Mouse (Mus musculus) kidney, postnatal 0 days (tissue): ENCODE results near the gene Nlrc5. TPM values are rescaled to one million over a fixed set of nuclear protein-coding genes. Genes with fewer than 3 reads are reported as not detected.

Source experiments
- ATAC-seq: fragments of 200-750 bp; cut with Nextera tagmentation; replicated peaks from 2 replicates; pipeline ENCODE4 v1.8.0; 2017; ENCODE audit warnings: low read depth, moderate number of reproducible peaks, moderate TSS enrichment, moderate library complexity; ENCODE audit not compliant: low FRiP score
- DNase-seq: peaks from one replicate; pipeline ENCODE4 v3.0.0-alpha.2; 2016; ENCODE audit warnings: low spot score
- H3K27ac ChIP-seq: fragments of 300-500 bp; sonication (generic); 2 replicates; pipeline ENCODE4 v1.5.1; 2014; ENCODE audit warnings: mild to moderate bottlenecking
- H3K27me3 ChIP-seq: fragments of 300-500 bp; sonication (generic); 2 replicates; pipeline ENCODE4 v1.6.1; 2014; ENCODE audit warnings: low read length, mixed read lengths; ENCODE audit not compliant: insufficient read depth
- H3K36me3 ChIP-seq: fragments of 300-500 bp; sonication (generic); 2 replicates; pipeline ENCODE4 v1.6.1; 2014; ENCODE audit warnings: low read length, mixed read lengths; ENCODE audit not compliant: insufficient read depth
- H3K4me1 ChIP-seq: fragments of 300-500 bp; sonication (generic); replicated peaks from 2 replicates; pipeline ENCODE4 v1.6.1; 2014; ENCODE audit warnings: antibody characterized with exemption, low read length, mixed read lengths; ENCODE audit not compliant: insufficient read depth
- H3K4me2 ChIP-seq: fragments of 300-500 bp; sonication (generic); 2 replicates; pipeline ENCODE4 v1.6.1; 2014; ENCODE audit warnings: mild to moderate bottlenecking, low read length, moderate library complexity, mixed read lengths
- H3K4me3 ChIP-seq: fragments of 300-500 bp; sonication (generic); replicated peaks from 2 replicates; pipeline ENCODE4 v1.5.1; 2014; ENCODE audit warnings: low read depth, low read length
- H3K9ac ChIP-seq: fragments of 300-500 bp; sonication (generic); 2 replicates; pipeline ENCODE4 v1.6.1; 2014; ENCODE audit warnings: low read depth, low read length
- H3K9me3 ChIP-seq: fragments of 300-500 bp; sonication (generic); replicated peaks from 2 replicates; pipeline ENCODE4 v1.6.1; 2016; ENCODE audit warnings: low read length, inconsistent platforms, mixed read lengths
- CTCF ChIP-seq: IDR thresholded peaks from 2 replicates; pipeline ENCODE4 v1.5.1; 2016; ENCODE audit warnings: antibody characterized with exemption, low read depth, mild to moderate bottlenecking, moderate library complexity
- WGBS: fragments of 180-500 bp; shearing (Covaris S2); extraction: QIAGEN DNeasy Blood & Tissue Kit; methylation state at CpG from one replicate; pipeline ENCODE4 v1.1.7; 2014; 5-methylcytosine and 5-hydroxymethylcytosine counted together
- polyA plus RNA-seq: library from polyadenylated mRNA; unstranded; fragments of >200 nt; fragmentation: Nextera tagmentation; extraction: Ambion mirVana; gene quantifications from 2 replicates; pipeline ENCODE4 v1.2.1, GENCODE M21; 2015

The Nlrc5 gene
- polyA plus RNA-seq, 1 experiment from 2014 or later = 0.28 TPM

GRCm38 (mm10) chr8:94534612-94535011 is 100.5 kb downstream of the Nlrc5 start:
- no peak for DNase-seq
- Histone ChIP-seq H3K9ac (no peak overlapping the region), H3K4me2 (no peak overlapping the region), H3K4me1 (peaks cover 4% of the 10 kb centered on the region), H3K4me3 (no peak overlapping the region), H3K27me3 (no peaks in the 10 kb centered on the region), H3K9me3 (no peaks in the 10 kb centered on the region), H3K36me3 (no peaks in the 10 kb centered on the region), H3K27ac (no peak overlapping the region)
- no peak for ATAC-seq
- 32% methylated on average over 4 of the region's 4 CpGs for WGBS
- no peak for TF ChIP-seq CTCF

GRCm38 (mm10) chr8:94535631-94536030 is 101.5 kb downstream of the Nlrc5 start:
- no peak for TF ChIP-seq CTCF
- no peaks in the 10 kb centered on the region for H3K27me3 ChIP-seq
- peaks cover 4% of the 10 kb centered on the region for H3K4me1 ChIP-seq
- DNase-seq (no peak), ATAC-seq (no peak)
- no peak overlapping the region for H3K9ac ChIP-seq
- H3K4me2 ChIP-seq = no peak overlapping the region
- H3K9me3 ChIP-seq = no peaks in the 10 kb centered on the region
- no peak overlapping the region for H3K27ac ChIP-seq
- H3K36me3 ChIP-seq = no peaks in the 10 kb centered on the region
- WGBS = 89% methylated on average over 7 of the region's 7 CpGs
- H3K4me3 ChIP-seq = no peak overlapping the region

DNA sequence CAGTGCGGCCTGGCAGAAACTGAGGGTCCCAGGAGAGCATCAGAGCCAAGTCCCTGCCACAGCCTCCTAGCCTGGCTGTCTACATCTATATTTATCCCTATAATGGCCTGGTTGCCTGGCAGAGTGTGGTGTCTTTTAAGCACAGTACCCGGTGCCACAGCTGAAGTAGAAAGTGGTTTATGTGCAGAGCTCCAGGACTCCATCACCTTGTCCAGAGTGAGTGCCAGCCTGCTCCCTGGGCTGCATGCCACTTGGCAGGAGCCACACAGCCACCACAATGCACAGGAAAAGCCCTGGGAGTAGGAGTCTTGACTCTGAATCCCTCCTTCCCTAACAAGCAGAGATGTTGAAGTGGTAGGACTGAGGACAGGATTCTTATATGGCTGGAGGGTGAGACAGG is 103.3 kb downstream of the Nlrc5 start:
- no peak for ATAC-seq
- 75% methylated on average over 2 of the region's 2 CpGs for WGBS
- DNase-seq = no peak
- peaks cover 4% of the 10 kb centered on the region for H3K4me1 ChIP-seq
- TF ChIP-seq CTCF = no peak
- H3K4me3 ChIP-seq = no peak overlapping the region
- no peak overlapping the region for H3K4me2 ChIP-seq
- H3K9ac ChIP-seq = no peak overlapping the region
- no peaks in the 10 kb centered on the region for H3K27me3 ChIP-seq
- H3K9me3 ChIP-seq = no peaks in the 10 kb centered on the region
- H3K27ac ChIP-seq = no peak overlapping the region
- no peaks in the 10 kb centered on the region for H3K36me3 ChIP-seq

GRCm38 (mm10) chr8:94540025-94540424 is 105.9 kb downstream of the Nlrc5 start:
- WGBS = 78% methylated on average over 2 of the region's 2 CpGs
- no peak for TF ChIP-seq CTCF
- ATAC-seq = no peak

GRCm38 (mm10) chr8:94540889-94541795 is 107.0 kb downstream of the Nlrc5 start:
- no peak overlapping the region for H3K9ac ChIP-seq
- no peak for DNase-seq
- TF ChIP-seq CTCF = no peak
- no peak overlapping the region for H3K4me3 ChIP-seq
- H3K9me3 ChIP-seq = no peaks in the 10 kb centered on the region
- no peaks in the 10 kb centered on the region for H3K4me1 ChIP-seq
- no peak overlapping the region for H3K4me2 ChIP-seq
- no peak overlapping the region for H3K27ac ChIP-seq
- ATAC-seq = no peak
- no peaks in the 10 kb centered on the region for H3K27me3 ChIP-seq
- H3K36me3 ChIP-seq = no peaks in the 10 kb centered on the region
- WGBS = 70% methylated on average over 18 of the region's 18 CpGs

More at GRCm38 (mm10) chr8:94540025-94540424, 105.9 kb downstream of the Nlrc5 start:
- H3K27me3 ChIP-seq = no peaks in the 10 kb centered on the region
- H3K9me3 ChIP-seq = no peaks in the 10 kb centered on the region
- H3K4me1 ChIP-seq = no peaks in the 10 kb centered on the region
- no peaks in the 10 kb centered on the region for H3K36me3 ChIP-seq
- no peak overlapping the region for H3K4me3 ChIP-seq
- H3K9ac ChIP-seq = no peak overlapping the region
- H3K27ac ChIP-seq = no peak overlapping the region
- DNase-seq = no peak
- no peak overlapping the region for H3K4me2 ChIP-seq

DNA sequence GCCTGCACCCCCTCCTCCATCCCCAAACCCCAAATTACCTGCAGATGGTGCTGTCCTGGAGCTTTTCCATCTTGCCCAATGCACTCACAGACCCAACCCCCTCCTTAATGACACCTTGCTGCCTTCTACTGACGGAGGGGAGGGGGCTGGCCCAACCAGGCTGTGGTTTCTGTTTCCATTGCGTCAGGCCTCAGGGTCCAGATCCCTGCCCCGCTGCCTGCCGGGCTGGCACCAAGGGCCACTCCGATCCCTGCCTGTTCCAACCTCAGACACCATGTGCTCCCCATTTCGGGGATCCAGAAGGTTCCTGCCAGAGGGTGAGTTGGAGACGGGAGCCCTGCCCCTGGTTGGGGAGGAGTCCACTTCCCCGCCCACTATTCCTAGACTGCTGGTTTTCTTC is 109.8 kb downstream of the Nlrc5 start:
- no peak for TF ChIP-seq CTCF
- Histone ChIP-seq H3K4me1 (no peaks in the 10 kb centered on the region), H3K9me3 (no peaks in the 10 kb centered on the region), H3K27ac (no peak overlapping the region), H3K4me2 (no peak overlapping the region), H3K36me3 (no peaks in the 10 kb centered on the region), H3K27me3 (no peaks in the 10 kb centered on the region), H3K4me3 (no peak overlapping the region), H3K9ac (no peak overlapping the region)
- WGBS = 54% methylated on average over 8 of the region's 8 CpGs
- DNase-seq = no peak
- 0 out of 2 replicates have a peak, but pooled peaks have one; percentile 13 for ATAC-seq
